Mouse (Mus musculus) lung, adult 2 months (tissue): Measurements from ENCODE around the gene Rbms3.

Experiments
- CTCF ChIP-seq: fragments of 200-500 bp; IDR thresholded peaks from 2 replicates; pipeline ENCODE4 v1.5.1; 2011; ENCODE audit warnings: mild to moderate bottlenecking, low read length, control low read depth; ENCODE audit not compliant: insufficient read depth
- POLR2A ChIP-seq: fragments of 200-500 bp; IDR thresholded peaks from 2 replicates; pipeline ENCODE4 v1.6.1; 2011; ENCODE audit warnings: low read depth, mild to moderate bottlenecking, control low read depth, low read length, borderline replicate concordance; ENCODE audit errors: extremely low read depth

- no peak for TF ChIP-seq CTCF
- TF ChIP-seq POLR2A: no peak
These were observed 609.5 kb downstream of the Rbms3 start for GRCm38 (mm10) chr9:117020216-117020615.
